ENCODE assay signal across 12 mouse cellular contexts in genomic region chr7:138396109-138396862, GRCm38 (mm10). TPM values are rescaled to one million over a fixed set of nuclear protein-coding genes. Genes with fewer than 3 reads are reported as not detected.
DNase-seq lines count a peak whose midpoint lies in the region; ATAC-seq and TF ChIP-seq lines count a peak whose summit lies in the region.
"Had no signal": no experiment of that assay in that cellular context is flagged by ENCODE, and none has a peak within 500 bp of the region (broad histone marks: within the 10 kb centered on the region; RNA-seq: fewer than 3 reads in every experiment).

No protein-coding gene starts in this region.

- in situ Hi-C loops in CH12.LX (cut with MboI; ENCODE audit: low pct_ligation_motif_present, low pct_unique_long_range_greater_than_20kb, low sequenced_read_pairs): no loop called here

- TF ChIP-seq POLR2A in CH12.LX (IDR thresholded peaks at IDR 0.05; ENCODE audit: low read depth, low read length): no peak
- no peak for TF ChIP-seq POLR2A in lung, adult 2 months (IDR thresholded peaks at IDR 0.05; ENCODE audit: borderline replicate concordance, extremely low read depth, low read depth, low read length)

- H3K27me3 ChIP-seq in CH12.LX (replicated peaks): peaks cover 18% of the 10 kb centered on the region
- peaks cover 54% of the 10 kb centered on the region for H3K27me3 ChIP-seq in forebrain, embryonic 12.5 days
- H3K27me3 ChIP-seq in midbrain, embryonic 10.5 days (ENCODE audit: low read depth, poor library complexity, severe bottlenecking): peaks cover 49% of the 10 kb centered on the region

- TF ChIP-seq CTCF in CH12.LX (conservative IDR thresholded peaks at IDR 0.05 in 1 of 2, IDR thresholded peaks at IDR 0.05 in 1 of 2; ENCODE audit: low read depth in 2 of 2, low read length in 2 of 2): no peak
- TF ChIP-seq CTCF in lung, adult 2 months (IDR thresholded peaks at IDR 0.05; ENCODE audit: insufficient read depth, low read length): no peak

- H3K9me3 ChIP-seq in CH12.LX (replicated peaks; ENCODE audit: low read length): peaks cover 9% of the 10 kb centered on the region
- H3K9me3 ChIP-seq in forebrain, embryonic 12.5 days: no peaks in the 10 kb centered on the region
- no peaks in the 10 kb centered on the region for H3K9me3 ChIP-seq in midbrain, embryonic 10.5 days (replicated peaks)

- dilution Hi-C loops in CH12.LX (cut with MboI; ENCODE audit: extremely low pct_ligation_motif_present, extremely low pct_unique_long_range_greater_than_20kb, low sequenced_read_pairs): no loop called here

- no peak for TF ChIP-seq EP300 in CH12.LX (IDR thresholded peaks at IDR 0.05; ENCODE audit: low read length)

- no peak; the same call in none of the 2 replicates for TF ChIP-seq RAD21 in CH12.LX (IDR thresholded peaks at IDR 0.05; ENCODE audit: low read depth, low read length)

- no peak overlapping the region for H3K9ac ChIP-seq in CH12.LX (ENCODE audit: insufficient read depth, low read depth)
- no peak overlapping the region for H3K9ac ChIP-seq in forebrain, embryonic 12.5 days

- no peaks in the 10 kb centered on the region for H3K79me2 ChIP-seq in CH12.LX (replicated peaks; ENCODE audit: control insufficient read depth, extremely low read depth, insufficient read depth, poor library complexity, severe bottlenecking)

- no peak for ATAC-seq in forebrain, embryonic 12.5 days (ENCODE audit: low FRiP score)

- H3K4me1 ChIP-seq in CH12.LX (ENCODE audit: control insufficient read depth in 1 of 2, insufficient read depth in 2 of 2): peaks cover 2 to 14% of the 10 kb centered on the region in 2 experiments; a peak in 3 of 4 replicates
- H3K4me1 ChIP-seq in forebrain, embryonic 12.5 days: no peaks in the 10 kb centered on the region
- H3K4me1 ChIP-seq in midbrain, embryonic 10.5 days: peaks cover 22% of the 10 kb centered on the region
- H3K4me1 ChIP-seq in lung, adult 2 months (ENCODE audit: control insufficient read depth, insufficient read depth, low read length): no peaks in the 10 kb centered on the region

- peak; percentile 15 to 61 for DNase-seq in cerebellum, postnatal 10 days
- DNase-seq in cerebellum, postnatal 4 days (ENCODE audit: low spot score in 2 of 2): no peak
- no peak for DNase-seq in CH12.LX (ENCODE audit: extremely low read depth)
- DNase-seq in midbrain, embryonic 10.5 days (ENCODE audit: low spot score): no peak
- no peak for DNase-seq in lung, adult 2 months
- no peak for DNase-seq in kidney, postnatal 25 days
- no peak for DNase-seq in retina, embryonic 14.5 days (ENCODE audit: low spot score)
- DNase-seq: gastrocnemius, postnatal 25 days had no signal

- 44% methylated on average over 13 of the region's 13 CpGs for whole genome bisulfite sequencing in forebrain, embryonic 12.5 days
- WGBS in midbrain, embryonic 10.5 days: 48% methylated on average over 13 of the region's 13 CpGs
- WGBS in lung, adult 2 months: 32% methylated on average over 13 of the region's 13 CpGs

- H3K27ac ChIP-seq in CH12.LX (ENCODE audit: insufficient read depth, low read depth): no peak overlapping the region
- H3K27ac ChIP-seq in forebrain, embryonic 12.5 days: no peak overlapping the region
- H3K27ac ChIP-seq in midbrain, embryonic 10.5 days (replicated peaks): no peak overlapping the region

- no peak overlapping the region for H3K4me2 ChIP-seq in CH12.LX (ENCODE audit: insufficient read depth, low read depth, poor library complexity, severe bottlenecking)
- peak overlapping the region; percentile 100 for H3K4me2 ChIP-seq in forebrain, embryonic 12.5 days

- no peak overlapping the region for H3K4me3 ChIP-seq in CH12.LX (replicated peaks in 1 of 3; ENCODE audit: low read depth in 2 of 3, low read length in 2 of 3, poor library complexity in 1 of 3)
- peak overlapping the region; percentile 69 for H3K4me3 ChIP-seq in forebrain, embryonic 12.5 days (replicated peaks)
- peak overlapping the region; percentile 75 for H3K4me3 ChIP-seq in midbrain, embryonic 10.5 days
- H3K4me3 ChIP-seq in lung, adult 2 months (replicated peaks; ENCODE audit: extremely low read depth, low read depth, low read length): no peak overlapping the region

- H3K36me3 ChIP-seq in CH12.LX (replicated peaks in 1 of 2; ENCODE audit: control insufficient read depth in 1 of 2, insufficient read depth in 1 of 2, low read length in 1 of 2): no peaks in the 10 kb centered on the region
- no peaks in the 10 kb centered on the region for H3K36me3 ChIP-seq in forebrain, embryonic 12.5 days (replicated peaks)
- no peaks in the 10 kb centered on the region for H3K36me3 ChIP-seq in midbrain, embryonic 10.5 days

TF ChIP-seq in CH12.LX, 34 proteins besides CTCF, POLR2A, EP300 and RAD21:
- TF ChIP-seq SIN3A (IDR thresholded peaks at IDR 0.05; ENCODE audit: low read length) (no peak), ZNF384 (IDR thresholded peaks at IDR 0.05; ENCODE audit: low read depth, low read length) (peak; percentile 49), ETS1 (conservative IDR thresholded peaks at IDR 0.05; ENCODE audit: low read depth, low read length) (no peak), RCOR1 (conservative IDR thresholded peaks at IDR 0.05; ENCODE audit: low read depth, low read length) (no peak)

RNA-seq across cellular contexts. Expression of gene Tcerg1l, which starts 1.2 kb away (rescaled TPM):
- total RNA-seq in CH12.LX (2012; rRNA removed) (0.13 and 0.25 TPM in 2 replicates), CH12.LX (2014; rRNA removed) (0.31 and 0.40 TPM in 2 replicates)
- 0.74 and 0.81 TPM in 2 replicates for polyA plus RNA-seq in CH12.LX (2012; ENCODE audit: insufficient read length, low read depth)
- polyA plus RNA-seq in forebrain, embryonic 12.5 days (2016; fragmentation: Nextera tagmentation; extraction: Ambion mirVana): 2.4 and 3.8 TPM in 2 replicates
- 2.1 and 2.6 TPM in 2 replicates for polyA plus RNA-seq in midbrain, embryonic 10.5 days (2016; fragmentation: Nextera tagmentation; extraction: Ambion mirVana)
- 0.11 and 0.40 TPM in 2 replicates for polyA plus RNA-seq in lung, adult 2 months (2012; rRNA removed)
- total RNA-seq: gastrocnemius, postnatal 25 days; heart, postnatal 14 days; liver, adult 2 months; megakaryocyte, adult 5-6 weeks had no signal
- polyA plus RNA-seq: liver, adult 2 months had no signal

Comparison
In these comparisons a context has a peak if more than half of its experiments do, and no peak if none do; other contexts are left out.
1. DNase-seq: peak in cerebellum, postnatal 10 days (2 of 2); none in cerebellum, postnatal 4 days (0 of 2), CH12.LX (single experiment), midbrain, embryonic 10.5 days (single experiment), lung, adult 2 months (single experiment), kidney, postnatal 25 days (0 of 2) and retina, embryonic 14.5 days (single experiment).
2. H3K4me3 ChIP-seq: peak in forebrain, embryonic 12.5 days (single experiment) and midbrain, embryonic 10.5 days (single experiment); none in CH12.LX (0 of 3) and lung, adult 2 months (single experiment).